Mouse (Mus musculus): ENCODE data around the gene Dhx32. TPM values are rescaled to one million over a fixed set of nuclear protein-coding genes. Genes with fewer than 3 reads are reported as not detected.

Dhx32 gene
- polyA plus RNA-seq, 1 experiment from 2014 or later: 34.1 TPM

DNA sequence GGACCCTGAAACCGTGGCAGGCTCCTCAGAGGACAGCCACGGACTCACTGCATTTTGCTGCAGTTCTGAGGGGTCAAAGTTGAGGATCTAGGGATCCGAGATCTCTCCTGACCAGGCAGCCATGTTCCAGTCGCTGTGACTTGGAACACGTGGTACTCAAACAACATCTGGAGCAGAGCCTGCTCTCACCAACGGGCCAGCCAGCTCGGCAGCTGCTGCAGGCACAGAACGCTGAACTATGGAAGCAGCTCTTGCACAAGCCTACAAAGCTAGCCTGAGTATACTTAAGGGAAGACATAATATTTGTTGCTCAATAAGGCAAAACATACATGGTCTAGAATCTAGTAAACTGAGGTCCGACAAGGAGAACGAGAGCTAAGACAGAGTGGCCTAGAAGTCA, 57.0 kb downstream of the Dhx32 start:
- peaks cover 39% of the 10 kb centered on the region for H3K36me3 ChIP-seq (ENCODE audit: control insufficient read depth, insufficient read depth)
- H3K4me3 ChIP-seq (ENCODE audit: low read length): no peak overlapping the region
- peaks cover 9% of the 10 kb centered on the region for H3K4me1 ChIP-seq (ENCODE audit: control insufficient read depth, insufficient read depth, low read length)
- no peak overlapping the region for H3K4me2 ChIP-seq (ENCODE audit: low read depth, low read length)
- no peaks in the 10 kb centered on the region for H3K9me3 ChIP-seq (replicated peaks; ENCODE audit: control insufficient read depth, low read length)
- no peak for ATAC-seq (replicated peaks; ENCODE audit: extremely low read depth, insufficient read depth, low FRiP score)
- no peak overlapping the region for H3K27ac ChIP-seq (ENCODE audit: low read length)
- no peaks in the 10 kb centered on the region for H3K27me3 ChIP-seq (ENCODE audit: control insufficient read depth, insufficient read depth, low read length)
- WGBS: 74% methylated on average over 10 of the region's 10 CpGs
- no peak overlapping the region for H3K9ac ChIP-seq (ENCODE audit: low read length)

DNA sequence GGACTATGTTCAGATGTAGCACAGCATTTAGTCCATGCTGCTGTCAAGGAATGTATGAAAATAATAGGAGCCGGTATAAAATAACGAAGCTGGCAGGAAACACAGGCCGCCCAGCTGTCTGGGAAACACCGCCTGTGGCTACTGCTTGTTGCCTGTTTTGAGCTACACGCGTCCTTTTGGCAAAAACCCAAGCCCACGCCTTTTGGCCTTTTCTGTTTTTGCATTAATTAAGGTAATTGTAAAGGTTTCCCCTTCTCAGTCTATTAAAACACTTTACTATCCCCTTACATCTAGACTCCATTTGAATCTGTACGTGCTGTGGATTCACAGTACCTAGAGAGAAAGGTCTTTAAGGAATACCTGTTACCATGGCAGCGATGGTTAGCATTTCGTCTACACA, 57.7 kb downstream of the Dhx32 start:
- no peak overlapping the region for H3K4me2 ChIP-seq (ENCODE audit: low read depth, low read length)
- no peak for ATAC-seq (replicated peaks; ENCODE audit: extremely low read depth, insufficient read depth, low FRiP score)
- no peaks in the 10 kb centered on the region for H3K9me3 ChIP-seq (replicated peaks; ENCODE audit: control insufficient read depth, low read length)
- no peak overlapping the region for H3K27ac ChIP-seq (ENCODE audit: low read length)
- H3K27me3 ChIP-seq (ENCODE audit: control insufficient read depth, insufficient read depth, low read length): no peaks in the 10 kb centered on the region
- no peak overlapping the region for H3K4me3 ChIP-seq (ENCODE audit: low read length)
- 80% methylated on average over 10 of the region's 10 CpGs for WGBS
- peaks cover 4% of the 10 kb centered on the region; the same call in 1 of the 2 replicates for H3K4me1 ChIP-seq (ENCODE audit: control insufficient read depth, insufficient read depth, low read length)
- H3K9ac ChIP-seq (ENCODE audit: low read length): no peak overlapping the region
- H3K36me3 ChIP-seq (ENCODE audit: control insufficient read depth, insufficient read depth): peaks cover 46% of the 10 kb centered on the region

- no peak overlapping the region for H3K4me2 ChIP-seq (ENCODE audit: low read depth, low read length)
- no peaks in the 10 kb centered on the region for H3K27me3 ChIP-seq (ENCODE audit: control insufficient read depth, insufficient read depth, low read length)
- 73% methylated on average over 11 of the region's 11 CpGs for WGBS
- no peak for ATAC-seq (replicated peaks; ENCODE audit: extremely low read depth, insufficient read depth, low FRiP score)
- H3K9ac ChIP-seq (ENCODE audit: low read length): no peak overlapping the region
- H3K36me3 ChIP-seq (ENCODE audit: control insufficient read depth, insufficient read depth): peaks cover 81% of the 10 kb centered on the region
- H3K4me3 ChIP-seq (ENCODE audit: low read length): no peak overlapping the region
- H3K27ac ChIP-seq (ENCODE audit: low read length): no peak overlapping the region
- no peaks in the 10 kb centered on the region for H3K9me3 ChIP-seq (replicated peaks; ENCODE audit: control insufficient read depth, low read length)
- peaks cover 2% of the 10 kb centered on the region; the same call in 1 of the 2 replicates for H3K4me1 ChIP-seq (ENCODE audit: control insufficient read depth, insufficient read depth, low read length)
Measured at GRCm38 (mm10) chr7:133720616-133721015, 61.9 kb downstream of the Dhx32 start.

GRCm38 (mm10) chr7:133718580-133718979, 63.9 kb downstream of the Dhx32 start:
- Histone ChIP-seq H3K4me2 (ENCODE audit: low read depth, low read length) (no peak overlapping the region), H3K36me3 (ENCODE audit: control insufficient read depth, insufficient read depth) (peaks cover 84% of the 10 kb centered on the region), H3K27me3 (ENCODE audit: control insufficient read depth, insufficient read depth, low read length) (no peaks in the 10 kb centered on the region), H3K9ac (ENCODE audit: low read length) (no peak overlapping the region), H3K27ac (ENCODE audit: low read length) (no peak overlapping the region), H3K9me3 (replicated peaks; ENCODE audit: control insufficient read depth, low read length) (no peaks in the 10 kb centered on the region), H3K4me3 (ENCODE audit: low read length) (no peak overlapping the region), H3K4me1 (ENCODE audit: control insufficient read depth, insufficient read depth, low read length) (peaks cover 2% of the 10 kb centered on the region; the same call in 1 of the 2 replicates)
- 91% methylated on average over 1 of the region's 1 CpGs for WGBS
- ATAC-seq (replicated peaks; ENCODE audit: extremely low read depth, insufficient read depth, low FRiP score): no peak

DNA sequence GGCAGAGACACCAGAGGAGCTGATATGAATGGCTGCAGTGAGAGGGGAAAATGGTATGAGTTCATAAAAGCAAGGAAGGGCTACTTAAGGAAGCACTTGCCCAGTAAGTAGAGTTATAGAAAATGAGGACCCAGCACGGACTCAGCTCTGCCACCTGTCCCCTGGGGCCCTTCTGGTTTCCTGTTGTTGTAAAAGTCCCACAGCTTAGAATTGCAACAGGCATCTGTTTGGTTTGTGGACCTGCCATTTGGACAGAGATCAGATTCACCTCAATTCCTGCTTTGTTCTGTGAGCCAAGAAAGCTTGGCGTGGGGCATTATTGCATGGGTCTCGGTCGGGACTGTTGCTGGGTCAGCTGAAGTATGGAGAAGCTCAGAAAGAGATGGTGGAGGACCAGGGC, 67.1 kb downstream of the Dhx32 start:
- H3K36me3 ChIP-seq (ENCODE audit: control insufficient read depth, insufficient read depth): peaks cover 59% of the 10 kb centered on the region
- no peak overlapping the region for H3K27ac ChIP-seq (ENCODE audit: low read length)
- ATAC-seq (replicated peaks; ENCODE audit: extremely low read depth, insufficient read depth, low FRiP score): no peak

GRCm38 (mm10) chr7:133707301-133707700, 75.2 kb downstream of the Dhx32 start:
- ATAC-seq (replicated peaks; ENCODE audit: extremely low read depth, insufficient read depth, low FRiP score): no peak
- H3K4me2 ChIP-seq (ENCODE audit: low read depth, low read length): no peak overlapping the region
- H3K9ac ChIP-seq (ENCODE audit: low read length): no peak overlapping the region
- H3K36me3 ChIP-seq (ENCODE audit: control insufficient read depth, insufficient read depth): no peaks in the 10 kb centered on the region
- H3K4me3 ChIP-seq (ENCODE audit: low read length): no peak overlapping the region
- no peaks in the 10 kb centered on the region; the same call in 1 of the 2 replicates for H3K9me3 ChIP-seq (replicated peaks; ENCODE audit: control insufficient read depth, low read length)
- peaks cover 9% of the 10 kb centered on the region for H3K4me1 ChIP-seq (ENCODE audit: control insufficient read depth, insufficient read depth, low read length)
- no peak overlapping the region for H3K27ac ChIP-seq (ENCODE audit: low read length)
- no peaks in the 10 kb centered on the region for H3K27me3 ChIP-seq (ENCODE audit: control insufficient read depth, insufficient read depth, low read length)
- 90% methylated on average over 2 of the region's 2 CpGs for WGBS

More for the DNA sequence above, 67.1 kb downstream of the Dhx32 start:
- peaks cover 2% of the 10 kb centered on the region; the same call in 1 of the 2 replicates for H3K4me1 ChIP-seq (ENCODE audit: control insufficient read depth, insufficient read depth, low read length)
- no peak overlapping the region for H3K4me2 ChIP-seq (ENCODE audit: low read depth, low read length)
- no peaks in the 10 kb centered on the region for H3K9me3 ChIP-seq (replicated peaks; ENCODE audit: control insufficient read depth, low read length)
- WGBS: 84% methylated on average over 4 of the region's 4 CpGs
- no peak overlapping the region for H3K9ac ChIP-seq (ENCODE audit: low read length)
- no peak overlapping the region for H3K4me3 ChIP-seq (ENCODE audit: low read length)
- H3K27me3 ChIP-seq (ENCODE audit: control insufficient read depth, insufficient read depth, low read length): no peaks in the 10 kb centered on the region

- peaks cover 3% of the 10 kb centered on the region; the same call in 1 of the 2 replicates for H3K4me1 ChIP-seq (ENCODE audit: control insufficient read depth, insufficient read depth, low read length)
- no peak for ATAC-seq (replicated peaks; ENCODE audit: extremely low read depth, insufficient read depth, low FRiP score)
- no peak overlapping the region for H3K4me2 ChIP-seq (ENCODE audit: low read depth, low read length)
- no peak overlapping the region for H3K9ac ChIP-seq (ENCODE audit: low read length)
- no peak overlapping the region for H3K4me3 ChIP-seq (ENCODE audit: low read length)
- no peaks in the 10 kb centered on the region for H3K27me3 ChIP-seq (ENCODE audit: control insufficient read depth, insufficient read depth, low read length)
- H3K36me3 ChIP-seq (ENCODE audit: control insufficient read depth, insufficient read depth): 0 out of 2 replicates have a peak, but pooled peaks cover 3% of the 10 kb centered on the region
- WGBS: 87% methylated on average over 7 of the region's 7 CpGs
- H3K9me3 ChIP-seq (replicated peaks; ENCODE audit: control insufficient read depth, low read length): no peaks in the 10 kb centered on the region; the same call in 1 of the 2 replicates
- no peak overlapping the region for H3K27ac ChIP-seq (ENCODE audit: low read length)
Measured at GRCm38 (mm10) chr7:133703906-133704305, 78.6 kb downstream of the Dhx32 start.

DNA sequence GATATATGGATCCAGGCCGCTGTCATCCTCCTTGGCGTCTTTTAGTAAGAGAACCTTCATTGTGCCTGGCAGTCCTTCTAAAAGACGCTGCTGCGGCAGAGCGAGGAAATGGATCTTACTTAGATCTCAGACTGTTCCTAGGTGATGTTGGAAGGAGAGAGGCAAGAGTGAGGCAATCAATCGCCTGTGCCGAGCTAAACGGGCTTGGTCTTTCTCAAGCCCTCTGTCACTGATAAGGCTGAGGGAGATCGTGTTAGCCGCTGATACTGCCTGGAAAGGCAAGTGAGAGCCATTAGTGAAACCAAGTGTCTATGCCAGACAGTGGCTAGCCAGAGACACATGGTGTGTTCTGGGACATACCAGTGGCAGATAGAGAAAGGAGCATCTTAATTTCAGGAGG, 80.2 kb downstream of the Dhx32 start:
- 0 out of 2 replicates have a peak, but pooled peaks cover 3% of the 10 kb centered on the region for H3K36me3 ChIP-seq (ENCODE audit: control insufficient read depth, insufficient read depth)
- no peaks in the 10 kb centered on the region for H3K27me3 ChIP-seq (ENCODE audit: control insufficient read depth, insufficient read depth, low read length)
- H3K9ac ChIP-seq (ENCODE audit: low read length): no peak overlapping the region
- no peak overlapping the region for H3K4me3 ChIP-seq (ENCODE audit: low read length)
- ATAC-seq (replicated peaks; ENCODE audit: extremely low read depth, insufficient read depth, low FRiP score): no peak
- WGBS: 51% methylated on average over 10 of the region's 10 CpGs
- H3K27ac ChIP-seq (ENCODE audit: low read length): no peak overlapping the region
- no peak overlapping the region for H3K4me2 ChIP-seq (ENCODE audit: low read depth, low read length)
- H3K4me1 ChIP-seq (ENCODE audit: control insufficient read depth, insufficient read depth, low read length): no peaks in the 10 kb centered on the region
- no peaks in the 10 kb centered on the region for H3K9me3 ChIP-seq (replicated peaks; ENCODE audit: control insufficient read depth, low read length)

- no peaks in the 10 kb centered on the region for H3K4me1 ChIP-seq (ENCODE audit: control insufficient read depth, insufficient read depth, low read length)
- no peak for ATAC-seq (replicated peaks; ENCODE audit: extremely low read depth, insufficient read depth, low FRiP score)
- H3K36me3 ChIP-seq (ENCODE audit: control insufficient read depth, insufficient read depth): 0 out of 2 replicates have a peak, but pooled peaks cover 6% of the 10 kb centered on the region
- 92% methylated on average over 7 of the region's 7 CpGs for WGBS
- H3K4me3 ChIP-seq (ENCODE audit: low read length): no peak overlapping the region
- H3K4me2 ChIP-seq (ENCODE audit: low read depth, low read length): no peak overlapping the region
- no peaks in the 10 kb centered on the region for H3K9me3 ChIP-seq (replicated peaks; ENCODE audit: control insufficient read depth, low read length)
- H3K9ac ChIP-seq (ENCODE audit: low read length): no peak overlapping the region
- H3K27ac ChIP-seq (ENCODE audit: low read length): no peak overlapping the region
- H3K27me3 ChIP-seq (ENCODE audit: control insufficient read depth, insufficient read depth, low read length): no peaks in the 10 kb centered on the region
Measured at GRCm38 (mm10) chr7:133701366-133701765, 81.2 kb downstream of the Dhx32 start.

Measured in heart, embryonic 16.5 days (tissue).